Comparison of ENCODE assay signal across 8 mouse cellular contexts in genomic region chr10:93688306-93689171, GRCm38 (mm10). TPM values are rescaled to one million over a fixed set of nuclear protein-coding genes. Genes with fewer than 3 reads are reported as not detected.
DNase-seq lines count a peak whose midpoint lies in the region; ATAC-seq and TF ChIP-seq lines count a peak whose summit lies in the region.

No protein-coding gene starts in this region.

- no peak overlapping the region for H3K4me3 ChIP-seq in lung, embryonic 14.5 days (ENCODE audit: low read depth, low read length)
- peak overlapping the region; percentile 18; the same call in 1 of the 2 replicates for H3K4me3 ChIP-seq in liver, embryonic 12.5 days
- H3K4me3 ChIP-seq in small intestine, adult 2 months (ENCODE audit: low read depth, low read length), result peak overlapping the region; percentile 16; the same call in 1 of the 2 replicates

- peak; percentile 74 for DNase-seq in lung, embryonic 14.5 days
- DNase-seq in lung, postnatal 25 days (ENCODE audit: low spot score), result no peak
- DNase-seq in forelimb bud, embryonic 11.5 days (ENCODE audit: low read depth, low spot score), result peak; percentile 73
- DNase-seq in urinary bladder, adult 18-20 months (ENCODE audit: low spot score in 2 of 2), result no peak
- no peak for DNase-seq in right cerebral cortex, postnatal 36 days (ENCODE audit: low spot score in 2 of 2)
- DNase-seq in c-Kit-positive CD71-positive TER-119-positive erythroid progenitor cells, embryonic 14.5 days (ENCODE audit: low spot score), result no peak

- no peaks in the 10 kb centered on the region for H3K9me3 ChIP-seq in lung, embryonic 14.5 days (ENCODE audit: low read depth, low read length)
- H3K9me3 ChIP-seq in liver, embryonic 12.5 days (replicated peaks), result no peaks in the 10 kb centered on the region

- no peak for TF ChIP-seq POLR2A in small intestine, adult 2 months (IDR thresholded peaks at IDR 0.05; ENCODE audit: low read depth, low read length)

- H3K27ac ChIP-seq in lung, embryonic 14.5 days (ENCODE audit: low read depth), result no peak overlapping the region
- peak overlapping the region; percentile 22 for H3K27ac ChIP-seq in liver, embryonic 12.5 days
- 0 out of 2 replicates have a peak overlapping the region, but pooled peaks have one; percentile 22 for H3K27ac ChIP-seq in small intestine, adult 2 months (ENCODE audit: insufficient read depth, low read depth, low read length)

- H3K27me3 ChIP-seq in lung, embryonic 14.5 days (ENCODE audit: insufficient read depth, low read length), result no peaks in the 10 kb centered on the region
- H3K27me3 ChIP-seq in liver, embryonic 12.5 days (replicated peaks), result no peaks in the 10 kb centered on the region
- H3K27me3 ChIP-seq in small intestine, adult 2 months (ENCODE audit: control insufficient read depth, insufficient read depth, low read length), result no peaks in the 10 kb centered on the region; the same call in 1 of the 2 replicates

- no peak for TF ChIP-seq CTCF in lung, embryonic 14.5 days (IDR thresholded peaks at IDR 0.05; ENCODE audit: low read depth)
- no peak for TF ChIP-seq CTCF in small intestine, adult 2 months (IDR thresholded peaks at IDR 0.05; ENCODE audit: extremely low read depth, insufficient read length, insufficient replicate concordance, low read depth, low read length)

- ATAC-seq in lung, embryonic 14.5 days (ENCODE audit: insufficient read depth), result no peak; the same call in 1 of the 2 replicates
- ATAC-seq in liver, embryonic 12.5 days, result no peak; the same call in 1 of the 2 replicates

- 57% methylated on average over 26 of the region's 26 CpGs for WGBS in lung, embryonic 14.5 days
- 59% methylated on average over 26 of the region's 26 CpGs for WGBS in liver, embryonic 12.5 days (ENCODE audit: insufficient replicate concordance)
- 55% methylated on average over 26 of the region's 26 CpGs for WGBS in small intestine, adult 2 months

- peaks cover 6% of the 10 kb centered on the region for H3K4me1 ChIP-seq in lung, embryonic 14.5 days (ENCODE audit: insufficient read depth)
- peaks cover 51% of the 10 kb centered on the region for H3K4me1 ChIP-seq in liver, embryonic 12.5 days
- no peaks in the 10 kb centered on the region for H3K4me1 ChIP-seq in small intestine, adult 2 months (ENCODE audit: control insufficient read depth, insufficient read depth, insufficient read length, low read length)

- 0 out of 2 replicates have a peak overlapping the region, but pooled peaks have one; percentile 3 for H3K4me2 ChIP-seq in lung, embryonic 14.5 days
- H3K4me2 ChIP-seq in liver, embryonic 12.5 days, result peak overlapping the region; percentile 39

- H3K9ac ChIP-seq in lung, embryonic 14.5 days, result no peak overlapping the region
- no peak overlapping the region; the same call in 1 of the 2 replicates for H3K9ac ChIP-seq in liver, embryonic 12.5 days

- no peaks in the 10 kb centered on the region for H3K36me3 ChIP-seq in lung, embryonic 14.5 days (ENCODE audit: insufficient read depth)
- H3K36me3 ChIP-seq in liver, embryonic 12.5 days, result no peaks in the 10 kb centered on the region
- no peaks in the 10 kb centered on the region for H3K36me3 ChIP-seq in small intestine, adult 2 months (ENCODE audit: control insufficient read depth, insufficient read depth, low read length)

RNA-seq across cellular contexts. Expression of gene Ntn4, which starts 48.1 kb away (rescaled TPM):
- 0.76 and 0.92 TPM in 2 replicates for polyA plus RNA-seq in lung, embryonic 14.5 days (2014; fragmentation: Nextera tagmentation; extraction: Ambion mirVana)
- polyA plus RNA-seq in liver, embryonic 12.5 days (2016; fragmentation: Nextera tagmentation; extraction: Ambion mirVana), result 0.17 and 0.26 TPM in 2 replicates
- 3.9 and 5.8 TPM in 2 replicates for polyA plus RNA-seq in small intestine, adult 2 months (2012; rRNA removed)

Comparison
In these comparisons a context has a peak if more than half of its experiments do, and no peak if none do; other contexts are left out.
1. DNase-seq: peak in lung, embryonic 14.5 days (single experiment) and forelimb bud, embryonic 11.5 days (single experiment); none in lung, postnatal 25 days (single experiment), urinary bladder, adult 18-20 months (0 of 2), right cerebral cortex, postnatal 36 days (0 of 2) and c-Kit-positive CD71-positive TER-119-positive erythroid progenitor cells, embryonic 14.5 days (single experiment).